Mouse (Mus musculus) left cerebral cortex, postnatal 25 days (tissue): ENCODE results near the gene Stk24. TPM values are rescaled to one million over a fixed set of nuclear protein-coding genes. Genes with fewer than 3 reads are reported as not detected.

Source experiments
- DNase-seq, 2 experiments: peaks; one replicate each; pipeline ENCODE4 v3.0.0; 2022; ENCODE audit warnings: low spot score in 2 of 2, mixed read lengths in 1 of 2
- intact Hi-C: fragments of 180-260 bp; cut with DNase I; formaldehyde crosslinking; loops from one replicate; pipeline ENCODE4 v1.15.1; 2025
- total RNA-seq, 2 experiments: library from RNA; stranded (reverse); gene quantifications; 2 replicates each; pipeline ENCODE4 v1.2.3; 2021

The Stk24 gene
- total RNA-seq, 2 experiments from 2014 or later: 58.9 to 65.1 TPM

DNA sequence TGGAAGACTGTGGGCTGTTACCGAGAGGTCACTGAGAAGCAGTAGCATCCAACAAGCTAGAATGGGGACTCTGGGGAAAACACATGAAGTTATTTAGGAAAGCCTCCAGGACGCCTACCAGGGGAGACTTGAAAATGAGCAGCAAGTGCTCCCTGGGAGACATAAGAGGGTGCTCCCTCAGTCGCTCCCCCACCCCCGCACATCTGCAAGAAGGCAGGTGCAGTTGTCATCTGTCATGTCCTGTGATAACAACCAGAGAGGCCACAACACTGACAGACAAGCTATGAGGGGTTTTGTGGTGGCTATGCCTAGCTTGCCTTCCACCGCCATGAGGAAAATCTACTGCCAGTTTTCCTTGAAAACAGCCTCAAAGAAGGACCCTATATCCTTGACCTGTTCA lies 57.7 kb downstream of the Stk24 start:
- intact Hi-C loops: loop anchor here (5.0 kb wide), 1 partner anchor 40 kb away; no protein-coding TSS in a partner anchor
- no peak for DNase-seq

DNA sequence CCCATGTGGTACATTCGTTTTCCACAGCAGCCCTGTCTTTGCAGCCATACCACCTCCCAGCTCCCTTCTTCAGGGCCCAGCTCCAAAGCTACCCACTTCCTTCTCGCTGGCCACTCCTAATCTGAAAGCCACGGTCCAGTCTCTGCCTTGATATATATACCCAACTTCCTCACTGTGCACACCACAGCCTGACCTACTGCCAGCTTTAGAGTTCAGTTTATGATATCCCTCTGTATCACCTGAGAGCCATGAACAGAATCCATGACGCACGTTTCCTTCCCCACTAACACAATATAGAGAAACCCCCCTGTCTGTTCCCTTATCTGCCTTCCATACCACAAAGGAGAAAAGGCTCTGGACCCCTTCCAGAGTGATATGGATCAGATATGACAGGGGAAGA lies 61.4 kb downstream of the Stk24 start:
- intact Hi-C loops: no loop called here
- no peak for DNase-seq

DNA sequence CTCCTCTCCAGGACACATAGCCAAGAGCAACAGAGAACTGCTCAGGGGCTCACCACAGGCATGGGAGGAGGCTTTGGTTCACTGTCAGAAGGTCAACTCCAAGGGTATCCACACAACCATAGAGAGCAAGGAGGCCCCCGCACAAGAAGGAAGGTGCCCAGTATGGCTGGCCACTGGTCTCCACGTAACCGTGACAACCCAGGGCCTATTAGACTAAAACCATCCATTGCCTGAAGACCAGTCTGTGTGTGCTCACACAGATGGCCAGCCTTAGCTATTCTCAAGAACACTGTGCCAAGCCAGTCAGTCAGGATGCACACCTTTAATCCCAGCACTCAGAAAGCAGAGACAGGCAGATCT lies 62.5 kb downstream of the Stk24 start:
- intact Hi-C loops: no loop called here
- no peak for DNase-seq

DNA sequence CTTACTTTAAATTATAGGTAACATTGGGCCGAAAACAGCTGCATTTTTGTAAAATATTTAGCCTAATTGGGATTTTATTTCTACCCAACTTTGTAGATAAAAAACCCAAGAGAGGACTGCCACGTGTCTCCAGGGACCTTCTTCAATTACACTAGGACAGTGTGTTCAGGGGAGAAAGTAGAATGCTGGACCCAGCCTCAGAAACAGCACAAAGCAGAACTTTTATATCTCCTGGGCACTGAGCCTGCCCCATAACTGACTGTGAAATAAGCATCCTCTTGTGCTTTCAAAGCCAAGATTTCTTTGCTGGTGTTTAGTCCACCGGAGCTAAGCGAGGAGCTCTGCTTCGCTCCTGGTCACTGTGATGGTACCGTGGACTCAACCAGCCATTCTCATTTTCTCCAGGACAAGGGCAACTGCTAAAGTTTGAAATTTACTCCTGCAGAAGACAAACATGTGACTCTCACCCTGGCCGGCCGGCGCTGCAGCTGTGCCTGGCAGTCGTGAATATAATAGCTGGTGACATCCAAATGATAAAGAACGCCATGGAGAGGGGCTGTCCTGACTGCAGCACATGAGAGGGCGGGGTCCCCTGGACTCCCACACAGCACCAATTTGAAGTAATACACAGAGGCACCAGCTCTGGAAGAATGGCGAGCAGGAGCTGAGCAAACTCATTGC lies 63.0 kb downstream of the Stk24 start:
- DNase-seq: no peak
- intact Hi-C loops: no loop called here

DNA sequence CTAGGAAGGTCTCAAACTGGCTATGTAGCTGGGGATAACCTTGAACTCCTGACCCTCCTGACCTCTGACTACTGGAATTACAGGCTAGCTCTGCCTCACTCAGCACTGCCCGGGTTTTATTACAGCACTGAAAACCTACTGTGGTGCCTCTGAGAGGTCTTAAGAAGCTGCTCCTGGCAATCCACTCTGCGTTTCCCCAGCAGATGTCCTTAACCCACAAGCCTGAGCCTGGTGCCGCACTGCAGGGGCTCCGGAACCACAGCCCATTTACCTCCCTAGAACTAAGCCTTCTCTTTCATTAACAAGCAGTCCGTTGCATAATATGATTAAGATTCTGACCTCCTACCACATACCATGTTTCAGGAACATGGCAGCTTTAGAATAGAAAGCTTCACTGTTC lies 63.7 kb downstream of the Stk24 start:
- intact Hi-C loops: no loop called here
- DNase-seq: no peak

DNA sequence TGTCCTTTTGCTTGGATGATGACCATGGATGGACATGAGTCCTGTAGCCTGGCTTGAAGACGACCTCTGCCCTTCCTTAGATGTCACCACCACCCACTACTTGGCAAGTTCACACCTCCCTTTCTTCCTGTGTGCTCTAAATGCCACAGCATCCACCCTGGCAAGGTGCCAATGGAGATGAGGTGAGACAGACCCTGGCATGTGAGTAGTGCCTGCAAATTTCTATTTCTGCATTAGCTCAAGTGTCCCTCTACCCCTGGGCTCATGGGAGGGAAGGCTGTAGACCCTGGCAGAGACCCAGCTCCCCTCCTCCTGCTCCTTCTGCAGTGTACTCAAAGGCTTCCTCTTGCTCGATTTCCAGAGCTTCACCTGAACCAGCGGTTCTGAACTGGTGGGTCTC lies 64.9 kb downstream of the Stk24 start:
- DNase-seq: no peak
- intact Hi-C loops: no loop called here

DNA sequence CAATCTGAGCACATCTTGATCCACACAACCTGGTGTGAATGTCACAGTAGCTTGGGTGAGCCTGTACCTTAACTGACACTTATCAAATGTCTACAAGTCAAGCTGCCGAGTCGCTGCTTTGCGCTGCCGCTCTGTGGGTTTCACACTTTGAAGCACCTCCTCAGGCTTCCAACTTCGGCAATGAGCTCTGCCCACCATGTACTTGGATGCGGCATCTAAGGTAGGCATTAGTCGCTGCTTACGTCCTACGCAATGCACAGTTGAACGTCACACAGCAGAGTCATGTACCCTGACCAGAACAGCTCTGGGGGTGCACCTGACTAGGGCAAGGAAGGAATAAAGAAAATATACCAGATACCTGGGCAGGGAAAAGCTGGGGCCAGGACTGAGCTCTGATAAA lies 66.5 kb downstream of the Stk24 start:
- intact Hi-C loops: no loop called here
- DNase-seq: peak in 1 of 2 experiments; percentile 35

DNA sequence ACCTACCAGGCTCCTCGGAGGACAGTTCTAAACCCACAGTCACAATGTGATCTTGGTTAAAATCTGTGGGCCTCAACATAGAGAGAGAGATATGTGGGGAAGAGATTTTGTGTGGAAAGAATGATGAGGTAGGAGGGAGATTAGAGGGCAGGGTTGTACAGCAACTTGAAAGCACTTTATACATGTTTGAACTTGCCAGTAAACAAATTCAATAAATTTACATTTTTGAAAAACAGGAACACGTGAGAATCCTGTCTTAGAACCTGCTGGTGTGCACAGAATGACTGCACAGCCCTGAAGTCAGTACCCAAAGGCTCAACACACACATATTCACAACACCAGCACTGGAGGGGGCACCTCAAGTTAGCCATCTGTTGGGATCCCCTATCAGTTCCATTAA lies 68.7 kb downstream of the Stk24 start:
- intact Hi-C loops: no loop called here
- no peak for DNase-seq

DNA sequence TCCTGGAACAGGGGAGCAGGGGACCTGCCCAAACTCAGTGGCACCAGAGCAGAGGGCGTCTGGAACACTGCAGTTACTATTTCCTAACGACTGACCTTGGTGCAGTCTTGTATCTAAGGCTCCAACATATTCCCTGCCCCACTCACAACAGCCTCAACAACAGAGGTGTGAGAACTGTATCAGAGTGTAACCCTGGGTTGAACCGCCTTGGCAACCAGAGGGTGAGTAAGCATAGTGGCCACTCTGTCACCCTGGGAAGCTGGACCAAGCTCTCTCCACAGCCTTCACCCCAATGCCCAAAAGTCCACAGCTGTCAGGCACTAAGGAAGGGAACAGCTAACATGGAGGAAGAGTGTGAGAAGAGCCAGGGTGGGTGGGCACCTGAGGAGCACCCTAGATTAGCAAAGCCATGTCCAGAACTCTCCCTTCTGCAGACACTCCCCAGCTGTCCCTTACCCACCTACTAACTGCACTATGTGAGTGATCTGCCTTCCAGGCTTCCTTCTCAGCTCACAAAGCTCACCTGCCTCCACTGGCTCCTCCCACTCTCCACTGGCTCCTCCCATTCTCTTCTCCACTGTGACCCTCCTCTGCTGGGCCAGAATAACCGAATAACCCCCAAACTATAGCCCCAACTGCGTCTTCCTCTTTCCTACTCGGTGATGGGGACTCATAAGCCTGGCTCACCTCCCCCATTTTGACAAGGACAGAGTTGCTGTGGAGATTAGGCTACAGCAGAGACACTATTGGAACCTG lies 69.3 kb downstream of the Stk24 start:
- intact Hi-C loops: no loop called here
- no peak for DNase-seq

DNA sequence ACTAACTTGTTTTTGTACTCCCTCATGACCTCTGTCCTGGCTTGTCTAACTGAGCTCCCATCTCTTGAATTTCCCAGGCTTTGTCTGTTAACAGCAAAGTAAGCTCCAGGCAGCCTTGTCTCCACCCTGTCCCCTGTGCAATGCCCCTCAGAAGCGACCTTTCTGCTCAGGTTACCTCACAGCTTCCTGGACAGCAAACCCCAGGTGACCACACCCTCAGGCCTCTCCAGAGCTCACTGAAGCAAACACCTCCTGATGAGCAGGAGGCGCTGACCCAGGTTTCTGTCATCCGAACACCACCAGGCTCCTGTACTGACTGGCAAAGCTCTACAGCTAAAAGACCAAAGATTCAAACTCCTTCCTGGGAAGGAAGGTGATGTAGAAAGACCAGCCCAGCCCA lies 69.9 kb downstream of the Stk24 start:
- DNase-seq: no peak
- intact Hi-C loops: no loop called here

DNA sequence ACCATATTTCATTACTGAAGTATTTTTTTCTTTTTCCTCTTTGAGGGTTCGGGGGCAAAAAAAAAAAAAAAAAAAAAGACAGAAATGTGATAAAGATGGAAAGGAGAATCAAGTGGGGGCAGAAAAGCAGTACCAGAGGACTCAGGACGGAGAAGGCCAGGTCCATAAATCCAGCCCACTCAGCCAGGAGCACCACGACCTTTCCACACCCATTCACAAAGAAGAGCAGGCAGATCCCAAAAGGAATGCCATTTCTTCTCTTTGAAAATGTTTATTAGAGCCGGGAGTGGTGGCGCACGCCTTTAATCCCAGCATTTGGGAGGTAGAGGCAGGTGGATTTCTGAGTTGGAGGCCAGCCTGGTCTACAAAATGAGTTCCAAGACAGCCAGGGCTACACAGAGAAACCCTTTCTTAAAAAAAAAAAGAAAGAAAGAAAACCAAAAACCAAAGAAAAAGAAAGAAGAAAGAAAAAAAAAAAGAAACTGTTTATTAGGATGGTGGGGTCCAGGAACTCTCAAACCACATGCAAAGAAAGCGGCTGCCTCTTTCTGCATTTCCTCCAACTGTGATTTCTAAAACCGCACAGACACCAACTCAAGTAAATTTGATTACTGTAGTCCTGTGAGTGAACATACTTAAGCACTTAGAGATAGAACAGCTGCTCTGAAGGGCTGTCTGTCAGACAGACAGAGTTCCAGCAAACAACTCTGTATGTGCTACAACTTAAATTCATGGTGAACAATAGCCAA lies 74.3 kb downstream of the Stk24 start:
- intact Hi-C loops: no loop called here
- no peak for DNase-seq

DNA sequence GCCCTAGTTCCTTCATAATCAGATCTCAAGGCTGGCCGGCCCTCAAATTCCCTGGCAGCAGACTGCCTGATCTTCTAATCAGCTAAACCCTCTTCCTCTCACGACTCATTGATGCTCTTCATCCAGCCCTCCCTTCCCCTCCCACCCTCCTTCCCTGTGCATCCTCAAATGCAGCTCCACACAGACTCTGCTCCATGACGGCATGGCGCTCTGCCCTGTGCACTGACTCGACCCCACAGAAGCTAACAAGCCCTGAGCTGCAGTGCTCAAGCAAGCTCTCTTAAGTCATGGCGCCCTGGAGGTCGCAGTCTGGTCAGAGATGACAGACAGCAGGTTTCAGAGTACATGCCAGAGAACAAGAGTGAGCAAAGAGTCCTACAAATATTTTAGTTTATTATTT lies 75.3 kb downstream of the Stk24 start:
- no peak for DNase-seq

DNA sequence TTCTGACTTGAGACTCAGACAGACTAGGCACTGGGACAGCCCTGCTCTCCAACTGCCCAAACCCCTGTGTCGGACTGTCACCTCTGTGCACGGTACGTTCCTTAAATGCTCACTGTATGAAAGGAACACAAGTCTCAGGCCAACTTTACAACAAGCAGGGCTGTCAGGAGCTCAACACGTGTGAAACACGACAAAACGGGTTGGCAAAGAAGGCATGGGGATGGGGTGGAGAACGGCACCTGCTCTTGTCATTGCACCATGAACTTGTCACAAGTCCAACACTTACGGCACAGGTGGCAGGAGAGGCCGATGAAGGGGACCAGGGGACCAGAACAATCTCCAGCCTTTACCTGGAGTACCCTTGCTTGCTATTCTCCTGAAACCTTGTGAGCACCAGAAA lies 80.7 kb downstream of the Stk24 start:
- intact Hi-C loops: no loop called here
- no peak for DNase-seq

More for the DNA sequence above, 75.3 kb downstream of the Stk24 start:
- intact Hi-C loops: no loop called here

DNA sequence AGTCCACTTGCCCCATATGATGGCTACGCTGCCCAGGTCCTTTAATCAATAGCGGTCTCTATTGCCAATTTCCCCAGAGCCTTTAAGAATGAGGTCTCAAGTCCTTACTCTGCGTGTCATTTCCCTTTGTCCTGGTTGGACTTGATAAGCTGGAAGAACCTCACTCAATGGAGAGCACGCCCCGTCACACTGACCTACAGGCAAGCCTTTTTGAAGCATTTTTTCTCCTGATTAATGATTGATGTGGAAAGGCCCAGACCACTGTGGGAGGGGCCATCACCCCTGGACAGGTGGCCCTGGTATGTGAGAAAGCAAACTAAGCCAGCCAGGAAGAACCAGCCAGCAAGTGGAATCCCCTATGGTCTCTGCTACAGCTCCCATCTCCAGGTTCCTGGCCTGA lies 81.3 kb downstream of the Stk24 start:
- intact Hi-C loops: no loop called here
- no peak for DNase-seq

DNA sequence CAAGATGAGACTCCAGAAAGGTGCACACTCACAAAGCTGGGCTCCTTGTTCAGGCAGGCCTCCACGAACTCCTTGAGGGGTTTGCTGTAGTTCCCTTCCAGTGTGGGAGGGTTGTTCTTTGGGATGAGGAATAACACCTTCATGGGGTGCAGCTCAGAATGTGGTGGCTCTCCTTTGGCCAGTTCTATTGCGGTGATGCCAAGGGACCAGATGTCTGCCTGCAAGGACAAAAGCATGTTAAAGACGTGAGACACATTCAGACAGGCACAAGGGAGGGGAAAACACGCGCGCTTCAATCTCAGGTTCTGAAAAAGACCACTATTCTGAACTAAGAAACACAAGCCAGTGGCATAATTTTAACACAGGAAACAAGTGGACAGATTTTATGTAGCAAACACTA lies 82.7 kb downstream of the Stk24 start:
- no peak for DNase-seq
- intact Hi-C loops: no loop called here

DNA sequence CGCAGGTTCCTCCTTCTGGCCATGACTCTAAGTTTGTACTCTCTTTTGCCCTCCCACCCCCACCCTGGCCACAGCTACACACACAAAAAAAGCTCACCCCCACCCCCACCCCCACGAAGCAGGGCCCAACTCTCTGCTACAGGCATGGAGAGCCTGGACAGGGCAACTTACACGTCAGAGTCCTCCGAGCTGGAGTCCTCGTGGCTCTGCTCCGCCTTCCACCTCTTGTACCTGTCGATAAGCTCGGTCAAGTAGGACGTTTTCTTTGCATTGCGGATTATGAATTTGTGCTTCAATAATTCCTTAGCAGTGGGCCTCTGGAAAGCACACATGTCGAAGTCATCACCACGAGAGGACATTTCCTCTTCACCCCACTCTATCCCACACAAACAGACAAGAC lies 85.3 kb downstream of the Stk24 start:
- intact Hi-C loops: no loop called here
- no peak for DNase-seq

DNA sequence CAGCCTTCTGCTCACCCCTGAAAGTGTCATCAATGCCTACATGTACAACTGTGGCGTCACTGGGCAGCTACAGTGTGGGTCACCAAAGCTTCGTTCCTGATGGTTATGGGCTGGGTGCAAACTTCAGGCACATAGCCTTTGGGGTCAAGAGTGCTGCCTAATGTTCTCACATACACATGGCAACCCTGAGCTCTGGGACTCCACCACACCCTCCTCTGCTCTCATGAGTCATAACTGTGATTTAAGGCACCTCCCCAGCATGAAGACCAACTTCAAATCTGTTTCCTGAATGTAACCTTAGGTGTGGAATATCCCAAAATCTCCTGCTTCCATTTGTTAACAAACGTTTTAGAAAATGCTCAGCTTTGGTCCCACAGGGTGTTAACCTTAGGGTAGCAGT lies 87.4 kb downstream of the Stk24 start:
- intact Hi-C loops: no loop called here
- no peak for DNase-seq

DNA sequence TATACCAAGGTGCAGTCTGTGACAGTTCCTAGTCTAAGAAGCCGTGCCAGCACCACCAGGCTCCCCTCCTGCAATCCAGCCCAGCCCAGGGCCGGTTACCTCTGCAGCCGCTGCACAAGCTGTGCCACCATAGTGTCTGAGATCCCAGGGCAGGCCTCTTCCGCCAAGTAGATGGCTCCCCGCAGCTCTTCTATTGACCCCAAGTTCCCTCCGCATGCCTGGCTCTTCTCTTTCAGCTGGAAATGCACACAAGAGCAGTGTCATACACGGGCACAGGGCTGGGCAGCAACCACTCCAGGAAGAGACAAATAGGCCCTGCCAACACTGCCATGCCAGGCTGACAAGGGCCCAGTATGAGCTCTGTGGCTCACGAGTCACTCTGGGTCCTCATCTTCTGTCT lies 87.9 kb downstream of the Stk24 start:
- DNase-seq: no peak
- intact Hi-C loops: no loop called here

DNA sequence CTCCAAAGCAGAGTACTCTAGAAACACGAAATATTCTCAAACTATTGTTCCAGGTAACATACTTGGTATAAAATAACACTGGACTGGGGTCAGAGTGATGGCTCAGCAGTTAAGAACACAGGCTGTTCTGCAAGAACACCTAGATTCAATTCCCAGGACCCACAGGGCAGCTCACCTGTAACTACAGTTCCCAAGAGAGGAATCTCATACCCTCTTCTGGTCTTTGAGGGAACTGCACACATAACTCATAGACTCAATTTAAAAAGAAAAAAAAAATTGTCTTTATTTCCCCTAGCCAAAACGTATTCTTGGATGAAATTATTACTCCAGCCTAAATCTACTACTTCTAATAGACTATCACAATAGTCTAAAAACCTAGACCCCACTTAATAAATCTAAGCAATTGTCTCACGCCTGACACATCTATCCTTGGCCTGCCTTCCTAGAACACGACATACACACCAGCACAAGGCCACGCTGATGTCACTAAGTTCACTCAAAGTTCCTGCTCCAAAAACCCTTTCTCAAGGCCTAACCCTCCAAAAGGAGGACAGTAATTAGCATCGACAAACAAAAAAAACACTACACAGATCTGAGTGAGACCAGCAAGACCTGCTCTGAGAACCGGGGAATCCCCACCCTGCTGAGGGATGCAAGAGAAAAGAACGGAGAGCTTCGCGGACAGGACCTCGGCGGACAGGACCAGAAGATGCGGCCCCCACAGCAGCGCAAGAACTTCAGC lies 94.3 kb downstream of the Stk24 start:
- peak in 1 of 2 experiments; percentile 27 for DNase-seq
- intact Hi-C loops: no loop called here

DNA sequence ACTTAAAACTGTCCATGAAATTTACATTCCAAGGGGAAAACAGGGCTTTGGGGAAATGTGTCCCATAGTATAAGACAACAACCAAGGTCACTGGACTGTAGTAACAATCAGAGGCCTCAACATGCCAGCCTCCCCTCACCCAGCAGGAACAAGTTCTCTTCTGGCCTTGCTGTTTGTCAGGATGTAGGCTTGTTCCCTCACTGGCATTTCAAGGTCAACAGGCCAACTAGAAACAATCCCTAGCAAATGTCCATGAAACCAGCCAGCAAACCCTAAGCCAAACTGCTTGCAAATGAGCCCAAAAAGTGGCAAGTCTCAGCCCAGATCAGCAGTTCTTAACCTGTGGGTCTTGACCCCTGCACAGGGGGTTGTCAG lies 98.5 kb downstream of the Stk24 start:
- intact Hi-C loops: no loop called here
- DNase-seq: no peak
